Mouse (Mus musculus) heart, embryonic 10.5 days (tissue): ENCODE measurements around the gene Tmcc2. TPM values are rescaled to one million over a fixed set of nuclear protein-coding genes. Genes with fewer than 3 reads are reported as not detected.
A peak's percentile ranks its signal among the peaks of the same experiment; 100 is the strongest.

Source experiments
- DNase-seq: peaks from one replicate; pipeline ENCODE4 v3.0.0-alpha.2; 2017; ENCODE audit warnings: low spot score
- H3K27ac ChIP-seq: fragments of 300-500 bp; sonication (generic); 2 replicates; pipeline ENCODE4 v1.5.1; 2016; ENCODE audit warnings: mild to moderate bottlenecking
- H3K27me3 ChIP-seq: fragments of 300-500 bp; sonication (generic); 2 replicates; pipeline ENCODE4 v1.6.1; 2016; ENCODE audit warnings: mild to moderate bottlenecking; ENCODE audit not compliant: poor library complexity, insufficient read depth, severe bottlenecking
- H3K36me3 ChIP-seq: fragments of 300-500 bp; sonication (generic); 2 replicates; pipeline ENCODE4 v1.6.1; 2016; ENCODE audit warnings: mild to moderate bottlenecking, moderate library complexity
- H3K4me1 ChIP-seq: fragments of 300-500 bp; sonication (generic); 2 replicates; pipeline ENCODE4 v1.6.1; 2016; ENCODE audit warnings: mild to moderate bottlenecking
- H3K4me3 ChIP-seq: fragments of 300-500 bp; sonication (generic); 2 replicates; pipeline ENCODE4 v1.5.1; 2016; ENCODE audit warnings: mild to moderate bottlenecking, moderate library complexity
- H3K9me3 ChIP-seq: fragments of 300-500 bp; sonication (generic); 2 replicates; pipeline ENCODE4 v1.6.1; 2016; ENCODE audit warnings: mild to moderate bottlenecking, moderate library complexity
- WGBS: fragments of 180-500 bp; shearing (Covaris S2); methylation state at CpG from one replicate; pipeline ENCODE4 v1.1.7; 2016; 5-methylcytosine and 5-hydroxymethylcytosine counted together
- polyA plus RNA-seq: library from polyadenylated mRNA; unstranded; fragments of >200 nt; fragmentation: Nextera tagmentation; extraction: Ambion mirVana; gene quantifications from 2 replicates; pipeline ENCODE4 v1.2.1, GENCODE M21; 2016

The Tmcc2 gene
- polyA plus RNA-seq, 1 experiment from 2014 or later: 10.1 TPM

GRCm38 (mm10) chr1:132342518-132342917, 48.6 kb downstream of the Tmcc2 start:
- Histone ChIP-seq H3K9me3 (no peaks in the 10 kb centered on the region), H3K36me3 (no peaks in the 10 kb centered on the region), H3K4me1 (peaks cover 35% of the 10 kb centered on the region), H3K27ac (no peak overlapping the region), H3K4me3 (no peak overlapping the region), H3K27me3 (peaks cover 6% of the 10 kb centered on the region; the same call in 1 of the 2 replicates)
- no peak for DNase-seq
- 63% methylated on average over 3 of the region's 3 CpGs for WGBS

GRCm38 (mm10) chr1:132341731-132342501, 49.2 kb downstream of the Tmcc2 start:
- Histone ChIP-seq H3K36me3 (no peaks in the 10 kb centered on the region), H3K27me3 (peaks cover 6% of the 10 kb centered on the region; the same call in 1 of the 2 replicates), H3K4me3 (no peak overlapping the region), H3K27ac (peak overlapping the region; percentile 47; the same call in 1 of the 2 replicates), H3K4me1 (peaks cover 38% of the 10 kb centered on the region), H3K9me3 (no peaks in the 10 kb centered on the region)
- no peak for DNase-seq
- WGBS: 34% methylated on average over 5 of the region's 5 CpGs

DNA sequence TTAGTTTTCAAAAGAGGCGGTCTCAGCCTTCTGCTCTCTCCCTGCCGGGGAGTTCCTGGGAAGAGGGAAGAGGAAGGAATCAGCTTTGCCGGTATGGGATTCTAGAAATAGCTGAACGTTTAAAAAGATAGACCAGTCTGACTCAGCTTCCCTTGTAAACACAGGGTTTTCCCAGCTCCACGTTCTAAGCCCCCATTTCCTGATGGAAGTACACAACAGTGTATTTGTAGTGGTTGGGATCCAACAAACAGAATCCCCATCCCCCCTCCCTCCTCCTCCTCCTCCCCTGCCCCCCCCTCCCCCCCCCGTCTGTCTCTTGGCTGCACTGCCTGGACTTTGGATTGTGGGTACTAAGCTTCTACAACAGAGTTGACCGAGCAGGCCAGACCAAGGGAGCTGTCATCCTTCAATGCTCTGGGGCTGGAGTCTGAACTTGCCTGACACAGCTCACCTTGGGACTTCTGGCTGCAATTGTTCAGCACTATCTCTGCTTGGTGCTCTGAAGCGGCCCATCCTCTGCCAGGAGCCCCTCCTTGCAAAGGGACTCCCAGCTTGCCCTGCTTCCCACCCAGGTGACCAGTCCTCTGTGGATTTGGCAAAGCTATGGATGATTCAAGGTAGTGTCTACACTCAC, 52.9 kb downstream of the Tmcc2 start:
- Histone ChIP-seq H3K36me3 (no peaks in the 10 kb centered on the region), H3K27ac (peak overlapping the region; percentile 69), H3K4me3 (no peak overlapping the region), H3K27me3 (no peaks in the 10 kb centered on the region), H3K9me3 (no peaks in the 10 kb centered on the region), H3K4me1 (peaks cover 62% of the 10 kb centered on the region)
- WGBS: 27% methylated on average over 8 of the region's 8 CpGs
- no peak for DNase-seq

- Histone ChIP-seq H3K27ac (peak overlapping the region; percentile 69), H3K4me1 (peaks cover 62% of the 10 kb centered on the region), H3K4me3 (no peak overlapping the region), H3K36me3 (peaks cover 1% of the 10 kb centered on the region; the same call in 1 of the 2 replicates), H3K9me3 (no peaks in the 10 kb centered on the region), H3K27me3 (no peaks in the 10 kb centered on the region)
- DNase-seq: no peak
- 62% methylated on average over 6 of the region's 6 CpGs for WGBS
Observed at GRCm38 (mm10) chr1:132336921-132337320, 54.2 kb downstream of the Tmcc2 start.

DNA sequence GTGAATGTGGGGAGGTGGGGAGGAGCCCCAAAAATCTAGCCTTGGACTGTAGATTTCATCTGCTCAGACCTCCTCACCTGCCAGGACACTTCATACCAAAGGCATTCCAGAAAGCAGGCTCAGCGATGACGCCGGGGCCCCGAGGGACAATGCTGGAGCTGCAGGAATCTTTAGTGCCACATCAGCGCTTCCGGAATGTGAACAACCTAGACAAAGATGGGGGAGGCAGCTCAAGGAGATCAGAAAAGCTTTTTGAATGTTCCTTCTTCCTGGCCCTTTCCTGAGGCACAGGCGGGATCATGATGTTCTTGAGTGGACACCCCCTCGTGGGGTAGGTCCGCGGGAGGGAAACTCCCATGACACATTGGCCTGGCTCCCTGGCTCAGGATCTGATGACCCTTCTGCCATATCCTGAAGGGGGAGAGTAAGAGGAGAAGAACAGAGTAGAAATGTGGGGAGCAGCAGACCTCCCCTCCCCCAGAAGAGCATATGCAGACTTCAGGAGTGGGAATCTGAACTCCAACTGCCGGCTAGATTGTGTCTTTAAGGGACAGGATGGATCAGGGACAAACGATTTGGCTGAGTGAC, 55.6 kb downstream of the Tmcc2 start:
- H3K27ac ChIP-seq: peak overlapping the region; percentile 85
- no peak overlapping the region for H3K4me3 ChIP-seq
- peaks cover 13% of the 10 kb centered on the region for H3K36me3 ChIP-seq
- peaks cover 60% of the 10 kb centered on the region for H3K4me1 ChIP-seq
- 46% methylated on average over 12 of the region's 12 CpGs for WGBS
- no peaks in the 10 kb centered on the region for H3K27me3 ChIP-seq
- H3K9me3 ChIP-seq: no peaks in the 10 kb centered on the region
- no peak for DNase-seq

- Histone ChIP-seq H3K9me3 (no peaks in the 10 kb centered on the region), H3K27me3 (no peaks in the 10 kb centered on the region), H3K27ac (peak overlapping the region; percentile 85), H3K4me1 (peaks cover 71% of the 10 kb centered on the region), H3K4me3 (no peak overlapping the region), H3K36me3 (peaks cover 19% of the 10 kb centered on the region)
- no peak for DNase-seq
- WGBS: 20% methylated on average over 6 of the region's 6 CpGs
Observed at GRCm38 (mm10) chr1:132334178-132334801, 56.8 kb downstream of the Tmcc2 start.

DNA sequence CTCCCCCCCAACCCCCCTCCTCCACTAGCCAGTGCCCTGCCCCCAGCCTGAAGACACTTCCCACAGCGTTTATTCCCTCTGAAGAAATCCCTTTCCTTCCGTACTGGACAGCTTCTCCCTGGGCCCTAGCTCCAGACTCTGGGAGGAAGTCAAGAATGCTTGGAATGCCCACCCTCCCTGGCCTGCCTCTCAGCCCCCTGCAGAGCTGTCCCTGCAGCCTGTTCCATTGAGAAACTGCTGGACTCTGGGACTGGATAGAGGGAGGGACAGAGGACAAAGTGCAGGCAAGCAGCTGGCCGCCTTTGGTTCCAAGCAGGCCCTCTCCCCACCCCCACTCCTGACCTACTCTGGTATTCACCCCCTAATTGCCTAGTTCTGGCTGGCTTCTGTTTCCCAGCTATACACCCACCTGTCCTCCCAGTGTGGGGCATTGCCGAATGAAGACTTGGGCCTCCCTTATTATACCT, 57.4 kb downstream of the Tmcc2 start:
- H3K4me1 ChIP-seq: peaks cover 71% of the 10 kb centered on the region
- DNase-seq: peak; percentile 82

DNA sequence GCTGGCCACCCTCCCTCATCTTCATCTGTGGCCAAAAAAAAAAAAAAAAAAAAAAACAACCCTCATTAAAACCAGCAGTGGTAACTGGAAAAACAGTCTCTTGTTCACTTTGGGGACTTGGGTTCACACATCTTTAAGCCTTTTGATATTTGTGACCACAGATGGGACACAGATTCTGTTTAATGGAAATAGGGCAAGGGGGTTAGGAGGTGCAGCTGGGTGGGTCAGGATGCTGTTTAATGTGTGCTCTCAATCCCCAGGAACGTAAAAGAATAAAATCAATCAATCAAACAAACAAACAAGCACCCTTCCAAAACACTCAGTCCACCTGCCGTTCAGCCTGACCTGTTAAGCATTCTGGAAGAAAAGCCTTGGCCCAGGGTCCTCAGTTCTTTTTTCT, 57.9 kb downstream of the Tmcc2 start:
- H3K9me3 ChIP-seq: no peaks in the 10 kb centered on the region
- peaks cover 21% of the 10 kb centered on the region for H3K36me3 ChIP-seq
- 0 out of 2 replicates have a peak overlapping the region, but pooled peaks have one; percentile 27 for H3K4me3 ChIP-seq
- H3K4me1 ChIP-seq: peaks cover 68% of the 10 kb centered on the region
- H3K27me3 ChIP-seq: no peaks in the 10 kb centered on the region
- no peak for DNase-seq
- peak overlapping the region; percentile 85 for H3K27ac ChIP-seq
- 29% methylated on average over 2 of the region's 2 CpGs for WGBS

More for the DNA sequence above, 57.4 kb downstream of the Tmcc2 start:
- H3K9me3 ChIP-seq: no peaks in the 10 kb centered on the region
- peaks cover 19% of the 10 kb centered on the region for H3K36me3 ChIP-seq
- H3K4me3 ChIP-seq: peak overlapping the region; percentile 27; the same call in 1 of the 2 replicates
- under 1% methylated on average over 4 of the region's 4 CpGs for WGBS
- peak overlapping the region; percentile 85 for H3K27ac ChIP-seq
- no peaks in the 10 kb centered on the region for H3K27me3 ChIP-seq

DNA sequence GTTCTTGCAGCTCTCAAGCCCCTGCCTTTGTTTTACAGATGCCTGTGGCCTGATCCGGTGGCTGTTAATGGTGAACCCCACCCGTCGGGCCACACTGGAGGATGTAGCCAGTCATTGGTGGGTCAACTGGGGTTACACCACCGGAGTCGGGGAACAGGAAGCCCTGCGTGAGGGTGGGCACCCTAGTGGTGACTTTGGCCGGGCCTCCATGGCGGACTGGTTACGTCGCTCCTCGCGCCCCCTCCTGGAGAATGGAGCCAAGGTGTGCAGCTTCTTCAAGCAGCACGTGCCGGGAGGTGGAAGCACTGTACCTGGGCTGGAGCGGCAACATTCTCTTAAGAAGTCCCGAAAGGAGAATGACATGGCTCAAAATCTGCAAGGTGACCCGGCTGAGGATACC, 59.8 kb downstream of the Tmcc2 start:
- Histone ChIP-seq H3K27ac (peak overlapping the region; percentile 18; the same call in 1 of the 2 replicates), H3K4me1 (peaks cover 62% of the 10 kb centered on the region), H3K36me3 (peaks cover 24% of the 10 kb centered on the region), H3K27me3 (no peaks in the 10 kb centered on the region), H3K4me3 (no peak overlapping the region), H3K9me3 (no peaks in the 10 kb centered on the region)
- WGBS: 77% methylated on average over 17 of the region's 17 CpGs
- DNase-seq: no peak

GRCm38 (mm10) chr1:132330397-132330796, 60.7 kb downstream of the Tmcc2 start:
- peak overlapping the region; percentile 42; the same call in 1 of the 2 replicates for H3K27ac ChIP-seq
- no peak overlapping the region for H3K4me3 ChIP-seq
- DNase-seq: no peak
- peaks cover 24% of the 10 kb centered on the region for H3K36me3 ChIP-seq
- H3K4me1 ChIP-seq: peaks cover 53% of the 10 kb centered on the region
- 88% methylated on average over 15 of the region's 15 CpGs for WGBS
- H3K27me3 ChIP-seq: no peaks in the 10 kb centered on the region
- H3K9me3 ChIP-seq: no peaks in the 10 kb centered on the region

DNA sequence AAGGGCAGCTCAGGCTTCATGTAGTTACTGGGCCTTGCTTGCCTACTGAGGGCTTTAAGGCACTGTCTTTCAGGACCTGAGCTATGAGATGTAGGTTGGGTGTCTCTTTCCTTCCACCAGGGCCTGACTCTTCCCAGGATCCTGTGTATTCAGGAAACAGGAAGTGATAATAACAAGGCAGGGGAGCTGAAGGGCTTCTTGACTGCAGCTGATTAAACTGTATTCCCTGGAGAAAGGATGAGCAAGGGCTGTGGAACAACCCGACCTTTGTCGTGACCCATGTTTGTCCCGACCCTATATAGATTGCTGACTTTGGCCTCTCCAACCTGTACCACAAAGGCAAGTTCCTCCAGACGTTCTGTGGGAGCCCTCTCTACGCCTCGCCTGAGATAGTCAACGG, 61.4 kb downstream of the Tmcc2 start:
- 0 out of 2 replicates have a peak overlapping the region, but pooled peaks have one; percentile 42 for H3K27ac ChIP-seq
- no peaks in the 10 kb centered on the region for H3K9me3 ChIP-seq
- H3K27me3 ChIP-seq: no peaks in the 10 kb centered on the region
- 71% methylated on average over 7 of the region's 7 CpGs for WGBS
- H3K4me3 ChIP-seq: no peak overlapping the region
- peaks cover 24% of the 10 kb centered on the region for H3K36me3 ChIP-seq
- no peak for DNase-seq
- H3K4me1 ChIP-seq: peaks cover 46% of the 10 kb centered on the region

- Histone ChIP-seq H3K27me3 (no peaks in the 10 kb centered on the region), H3K4me1 (peaks cover 35% of the 10 kb centered on the region), H3K4me3 (no peak overlapping the region), H3K9me3 (no peaks in the 10 kb centered on the region), H3K27ac (no peak overlapping the region), H3K36me3 (peaks cover 24% of the 10 kb centered on the region)
- 89% methylated on average over 3 of the region's 3 CpGs for WGBS
- DNase-seq: no peak
Observed at GRCm38 (mm10) chr1:132328565-132328964, 62.5 kb downstream of the Tmcc2 start.
